Mouse (Mus musculus): ENCODE data around the gene Frrs1. TPM values are rescaled to one million over a fixed set of nuclear protein-coding genes. Genes with fewer than 3 reads are reported as not detected.

The Frrs1 gene
- polyA plus RNA-seq, 1 experiment from 2014 or later: 26.8 TPM

DNA sequence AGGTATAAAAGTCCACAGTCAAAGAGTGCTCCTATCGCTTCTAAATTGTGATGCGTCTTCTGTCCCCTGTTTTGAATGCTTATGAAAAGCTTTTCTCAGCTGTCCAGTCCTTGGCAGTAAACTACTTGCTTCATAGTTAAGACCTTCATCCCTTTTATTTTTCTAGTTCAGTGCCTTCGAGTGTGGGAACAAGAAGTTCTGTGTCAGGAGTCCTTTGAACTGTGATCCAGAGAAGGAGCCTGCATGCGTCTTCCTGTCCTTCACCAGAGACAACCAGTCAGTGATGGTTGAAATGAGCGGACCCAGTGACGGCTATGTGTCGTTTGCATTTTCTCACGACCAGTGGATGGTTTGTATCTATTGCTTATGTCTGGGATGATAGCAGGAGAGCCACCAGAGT lies 25.7 kb downstream of the Frrs1 start:
- no peak overlapping the region for H3K9ac ChIP-seq (ENCODE audit: low read depth, low read length)
- H3K27ac ChIP-seq (ENCODE audit: low read depth, low read length): no peak overlapping the region
- no peaks in the 10 kb centered on the region for H3K9me3 ChIP-seq (replicated peaks; ENCODE audit: control insufficient read depth, low read length)
- H3K4me2 ChIP-seq: no peak overlapping the region
- no peaks in the 10 kb centered on the region for H3K4me1 ChIP-seq (ENCODE audit: control insufficient read depth, insufficient read depth, low read length)
- H3K27me3 ChIP-seq (ENCODE audit: control insufficient read depth, insufficient read depth, low read length): no peaks in the 10 kb centered on the region
- H3K36me3 ChIP-seq (ENCODE audit: control insufficient read depth, insufficient read depth, low read length): peaks cover 2% of the 10 kb centered on the region; the same call in 1 of the 2 replicates
- H3K4me3 ChIP-seq (ENCODE audit: low read depth, low read length): no peak overlapping the region
- no peak for ATAC-seq (replicated peaks; ENCODE audit: insufficient number of reproducible peaks, low FRiP score, low TSS enrichment)
- WGBS (ENCODE audit: insufficient replicate concordance): 87% methylated on average over 8 of the region's 8 CpGs

DNA sequence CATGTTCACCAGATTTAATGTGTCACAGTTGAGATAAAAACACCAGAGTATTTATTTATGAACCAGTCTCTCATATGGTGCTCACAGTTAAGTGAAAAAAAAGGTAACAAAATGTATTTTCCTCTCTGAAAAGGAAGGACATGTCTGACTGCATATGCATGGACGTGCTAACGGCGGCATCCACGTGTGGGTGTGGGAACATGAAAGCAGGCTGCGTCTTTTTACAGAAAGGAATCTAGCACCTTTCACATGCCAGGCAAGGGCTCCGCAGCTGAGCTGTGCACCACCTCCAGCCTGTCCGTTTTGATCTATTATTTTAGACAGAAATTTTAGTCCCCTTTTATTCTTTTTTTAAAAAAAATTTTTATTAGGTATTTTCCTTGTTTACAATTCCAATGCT lies 30.1 kb downstream of the Frrs1 start:
- no peaks in the 10 kb centered on the region for H3K36me3 ChIP-seq (ENCODE audit: control insufficient read depth, insufficient read depth, low read length)
- 86% methylated on average over 7 of the region's 7 CpGs for WGBS (ENCODE audit: insufficient replicate concordance)

GRCm38 (mm10) chr3:116890576-116890975 lies 31.3 kb downstream of the Frrs1 start:
- no peak overlapping the region for H3K4me3 ChIP-seq (ENCODE audit: low read depth, low read length)
- H3K9me3 ChIP-seq (replicated peaks; ENCODE audit: control insufficient read depth, low read length): no peaks in the 10 kb centered on the region
- no peaks in the 10 kb centered on the region for H3K4me1 ChIP-seq (ENCODE audit: control insufficient read depth, insufficient read depth, low read length)
- no peak for ATAC-seq (replicated peaks; ENCODE audit: insufficient number of reproducible peaks, low FRiP score, low TSS enrichment)
- no peak overlapping the region for H3K4me2 ChIP-seq
- no peak overlapping the region for H3K9ac ChIP-seq (ENCODE audit: low read depth, low read length)
- H3K27ac ChIP-seq (ENCODE audit: low read depth, low read length): no peak overlapping the region
- H3K27me3 ChIP-seq (ENCODE audit: control insufficient read depth, insufficient read depth, low read length): no peaks in the 10 kb centered on the region
- H3K36me3 ChIP-seq (ENCODE audit: control insufficient read depth, insufficient read depth, low read length): no peaks in the 10 kb centered on the region
- 90% methylated on average over 4 of the region's 4 CpGs for WGBS (ENCODE audit: insufficient replicate concordance)

More for the DNA sequence above, 30.1 kb downstream of the Frrs1 start:
- Histone ChIP-seq H3K4me1 (ENCODE audit: control insufficient read depth, insufficient read depth, low read length) (no peaks in the 10 kb centered on the region), H3K4me3 (ENCODE audit: low read depth, low read length) (no peak overlapping the region), H3K27ac (ENCODE audit: low read depth, low read length) (no peak overlapping the region), H3K27me3 (ENCODE audit: control insufficient read depth, insufficient read depth, low read length) (no peaks in the 10 kb centered on the region), H3K9me3 (replicated peaks; ENCODE audit: control insufficient read depth, low read length) (no peaks in the 10 kb centered on the region), H3K4me2 (no peak overlapping the region), H3K9ac (ENCODE audit: low read depth, low read length) (no peak overlapping the region)
- no peak for ATAC-seq (replicated peaks; ENCODE audit: insufficient number of reproducible peaks, low FRiP score, low TSS enrichment)

DNA sequence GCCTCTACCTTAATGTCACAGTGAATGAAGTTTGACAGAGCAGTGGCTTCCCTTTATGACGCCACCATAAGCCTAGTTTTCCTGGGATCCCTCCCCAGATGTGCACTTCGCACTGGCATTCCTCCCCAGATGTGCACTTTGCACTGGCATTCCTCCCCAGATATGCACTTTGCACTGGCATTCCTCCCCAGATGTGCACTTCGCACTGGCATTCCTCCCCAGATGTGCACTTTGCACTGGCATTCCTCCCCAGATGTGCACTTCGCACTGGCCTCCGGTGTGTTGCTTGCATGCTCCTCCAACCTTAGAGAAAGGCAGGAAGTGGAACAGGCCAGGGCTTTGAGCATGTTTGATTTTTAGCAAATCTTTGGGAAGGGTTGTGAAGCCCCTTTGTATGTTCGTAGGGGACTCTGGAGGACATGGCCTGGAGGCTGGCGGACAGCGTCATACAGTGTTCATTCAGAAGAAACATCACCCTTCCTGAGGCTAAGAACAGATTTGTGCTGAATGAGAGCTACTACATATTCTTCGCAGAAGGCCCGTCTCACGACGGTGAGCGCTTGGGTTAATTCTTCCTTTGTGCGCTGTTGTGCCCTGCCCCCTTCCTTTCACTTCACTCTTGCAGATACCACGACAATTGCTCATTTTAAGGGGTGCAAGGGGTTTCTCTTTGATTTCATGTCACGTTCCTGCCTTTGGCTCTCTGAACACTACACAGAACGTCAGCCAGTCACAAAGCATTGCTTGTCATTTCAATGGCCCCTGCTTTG lies 32.4 kb downstream of the Frrs1 start:
- Histone ChIP-seq H3K36me3 (ENCODE audit: control insufficient read depth, insufficient read depth, low read length) (no peaks in the 10 kb centered on the region), H3K4me3 (ENCODE audit: low read depth, low read length) (no peak overlapping the region), H3K4me1 (ENCODE audit: control insufficient read depth, insufficient read depth, low read length) (no peaks in the 10 kb centered on the region), H3K9ac (ENCODE audit: low read depth, low read length) (no peak overlapping the region), H3K27me3 (ENCODE audit: control insufficient read depth, insufficient read depth, low read length) (no peaks in the 10 kb centered on the region), H3K27ac (ENCODE audit: low read depth, low read length) (no peak overlapping the region), H3K4me2 (no peak overlapping the region), H3K9me3 (replicated peaks; ENCODE audit: control insufficient read depth, low read length) (no peaks in the 10 kb centered on the region)
- 91% methylated on average over 17 of the region's 17 CpGs for WGBS (ENCODE audit: insufficient replicate concordance)
- ATAC-seq (replicated peaks; ENCODE audit: insufficient number of reproducible peaks, low FRiP score, low TSS enrichment): no peak

- H3K27me3 ChIP-seq (ENCODE audit: control insufficient read depth, insufficient read depth, low read length): no peaks in the 10 kb centered on the region
- no peak overlapping the region for H3K9ac ChIP-seq (ENCODE audit: low read depth, low read length)
- H3K9me3 ChIP-seq (replicated peaks; ENCODE audit: control insufficient read depth, low read length): no peaks in the 10 kb centered on the region
- 94% methylated on average over 6 of the region's 6 CpGs for whole genome bisulfite sequencing (ENCODE audit: insufficient replicate concordance)
- no peak for ATAC-seq (replicated peaks; ENCODE audit: insufficient number of reproducible peaks, low FRiP score, low TSS enrichment)
- H3K4me2 ChIP-seq: no peak overlapping the region
- no peaks in the 10 kb centered on the region for H3K4me1 ChIP-seq (ENCODE audit: control insufficient read depth, insufficient read depth, low read length)
- no peaks in the 10 kb centered on the region for H3K36me3 ChIP-seq (ENCODE audit: control insufficient read depth, insufficient read depth, low read length)
- H3K27ac ChIP-seq (ENCODE audit: low read depth, low read length): no peak overlapping the region
- no peak overlapping the region for H3K4me3 ChIP-seq (ENCODE audit: low read depth, low read length)
Observed at GRCm38 (mm10) chr3:116892206-116892563, 32.9 kb downstream of the Frrs1 start.

DNA sequence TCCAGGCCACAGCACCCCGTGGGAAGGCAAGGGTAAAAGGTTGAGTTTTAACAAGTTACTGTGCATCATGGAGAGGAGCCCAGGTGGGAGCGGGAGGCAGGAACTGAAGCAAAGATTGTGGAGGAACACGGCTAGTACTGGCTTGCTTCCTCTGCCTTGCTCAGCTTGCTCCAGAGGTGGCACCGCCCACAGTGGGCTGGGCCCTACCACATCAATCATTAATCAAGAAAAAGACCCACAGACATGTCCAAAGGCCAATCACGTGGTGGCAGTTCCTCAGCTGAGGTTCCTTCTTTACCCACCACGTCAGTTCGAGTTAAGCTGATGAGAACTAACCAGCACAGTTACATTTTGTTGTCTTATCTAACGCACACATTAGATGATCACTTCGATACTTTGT lies 33.6 kb downstream of the Frrs1 start:
- Histone ChIP-seq H3K9me3 (replicated peaks; ENCODE audit: control insufficient read depth, low read length) (no peaks in the 10 kb centered on the region), H3K4me1 (ENCODE audit: control insufficient read depth, insufficient read depth, low read length) (no peaks in the 10 kb centered on the region), H3K27me3 (ENCODE audit: control insufficient read depth, insufficient read depth, low read length) (no peaks in the 10 kb centered on the region), H3K4me2 (no peak overlapping the region), H3K4me3 (ENCODE audit: low read depth, low read length) (no peak overlapping the region), H3K36me3 (ENCODE audit: control insufficient read depth, insufficient read depth, low read length) (no peaks in the 10 kb centered on the region), H3K9ac (ENCODE audit: low read depth, low read length) (no peak overlapping the region), H3K27ac (ENCODE audit: low read depth, low read length) (no peak overlapping the region)
- ATAC-seq (replicated peaks; ENCODE audit: insufficient number of reproducible peaks, low FRiP score, low TSS enrichment): no peak
- 84% methylated on average over 9 of the region's 9 CpGs for WGBS (ENCODE audit: insufficient replicate concordance)

DNA sequence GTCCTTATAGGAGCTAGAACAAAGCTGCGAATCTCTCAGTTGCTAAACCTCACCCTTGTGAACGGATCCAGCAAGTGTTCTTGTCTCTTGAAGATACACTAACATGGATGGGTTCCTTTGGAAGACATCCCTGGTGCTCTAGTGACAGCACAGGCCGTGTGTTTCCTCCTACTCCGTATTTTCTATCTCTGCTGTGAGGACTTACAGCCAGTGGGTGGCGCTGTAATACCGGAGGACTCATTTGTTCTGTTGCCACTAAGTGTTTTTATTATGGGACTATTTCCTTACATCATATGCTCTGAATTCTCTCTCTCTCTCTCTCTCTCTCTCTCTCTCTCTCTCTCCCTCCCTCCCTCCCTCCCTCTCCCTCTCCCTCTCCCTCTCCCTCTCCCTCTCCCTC lies 44.9 kb downstream of the Frrs1 start:
- Histone ChIP-seq H3K4me2 (no peak overlapping the region), H3K4me1 (ENCODE audit: control insufficient read depth, insufficient read depth, low read length) (no peaks in the 10 kb centered on the region), H3K27me3 (ENCODE audit: control insufficient read depth, insufficient read depth, low read length) (no peaks in the 10 kb centered on the region), H3K9ac (ENCODE audit: low read depth, low read length) (no peak overlapping the region), H3K9me3 (replicated peaks; ENCODE audit: control insufficient read depth, low read length) (no peaks in the 10 kb centered on the region), H3K4me3 (ENCODE audit: low read depth, low read length) (no peak overlapping the region), H3K27ac (ENCODE audit: low read depth, low read length) (no peak overlapping the region), H3K36me3 (ENCODE audit: control insufficient read depth, insufficient read depth, low read length) (peaks cover 2% of the 10 kb centered on the region; the same call in 1 of the 2 replicates)
- ATAC-seq (replicated peaks; ENCODE audit: insufficient number of reproducible peaks, low FRiP score, low TSS enrichment): no peak
- 24% methylated on average over 6 of the region's 6 CpGs for WGBS (ENCODE audit: insufficient replicate concordance)

- 79% methylated on average over 16 of the region's 16 CpGs for WGBS (ENCODE audit: insufficient replicate concordance)
- Histone ChIP-seq H3K27me3 (ENCODE audit: control insufficient read depth, insufficient read depth, low read length) (no peaks in the 10 kb centered on the region), H3K4me1 (ENCODE audit: control insufficient read depth, insufficient read depth, low read length) (no peaks in the 10 kb centered on the region), H3K9me3 (replicated peaks; ENCODE audit: control insufficient read depth, low read length) (no peaks in the 10 kb centered on the region), H3K27ac (ENCODE audit: low read depth, low read length) (no peak overlapping the region), H3K4me2 (no peak overlapping the region), H3K36me3 (ENCODE audit: control insufficient read depth, insufficient read depth, low read length) (0 out of 2 replicates have a peak, but pooled peaks cover 2% of the 10 kb centered on the region), H3K9ac (ENCODE audit: low read depth, low read length) (no peak overlapping the region), H3K4me3 (ENCODE audit: low read depth, low read length) (no peak overlapping the region)
- ATAC-seq (replicated peaks; ENCODE audit: insufficient number of reproducible peaks, low FRiP score, low TSS enrichment): no peak
Observed at GRCm38 (mm10) chr3:116905898-116906297, 46.6 kb downstream of the Frrs1 start.

DNA sequence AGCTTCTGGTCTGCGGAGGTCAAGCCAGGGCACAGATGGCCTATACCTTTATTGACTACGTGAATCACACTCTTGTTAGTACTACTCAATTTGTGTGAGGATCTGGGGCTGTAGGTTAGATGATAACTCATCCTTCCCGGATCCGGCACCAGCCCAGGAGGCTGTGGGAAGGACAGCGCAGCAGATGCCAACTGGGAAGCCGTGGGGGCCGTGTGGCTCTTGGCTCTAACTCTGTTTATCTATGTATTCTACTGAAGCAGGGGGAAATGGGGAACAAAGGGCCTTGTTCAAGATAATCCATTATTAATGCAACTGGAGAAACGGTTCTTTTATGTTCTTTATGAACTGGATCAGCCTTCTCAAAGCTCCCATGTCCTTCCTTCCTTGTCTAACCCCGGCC lies 47.3 kb downstream of the Frrs1 start:
- Histone ChIP-seq H3K27me3 (ENCODE audit: control insufficient read depth, insufficient read depth, low read length) (no peaks in the 10 kb centered on the region), H3K4me2 (no peak overlapping the region), H3K9me3 (replicated peaks; ENCODE audit: control insufficient read depth, low read length) (no peaks in the 10 kb centered on the region), H3K9ac (ENCODE audit: low read depth, low read length) (no peak overlapping the region), H3K4me1 (ENCODE audit: control insufficient read depth, insufficient read depth, low read length) (no peaks in the 10 kb centered on the region), H3K4me3 (ENCODE audit: low read depth, low read length) (no peak overlapping the region), H3K27ac (ENCODE audit: low read depth, low read length) (no peak overlapping the region), H3K36me3 (ENCODE audit: control insufficient read depth, insufficient read depth, low read length) (0 out of 2 replicates have a peak, but pooled peaks cover 2% of the 10 kb centered on the region)
- ATAC-seq (replicated peaks; ENCODE audit: insufficient number of reproducible peaks, low FRiP score, low TSS enrichment): no peak
- 83% methylated on average over 9 of the region's 9 CpGs for WGBS (ENCODE audit: insufficient replicate concordance)

Data from heart, embryonic 11.5 days (tissue).